Mouse (Mus musculus): Measurements from ENCODE around the gene Slc25a38. TPM values are rescaled to one million over a fixed set of nuclear protein-coding genes. Genes with fewer than 3 reads are reported as not detected.

Slc25a38 gene
- total and polyA plus RNA-seq, 2 experiments from 2014 or later: 31.4 to 49.1 TPM

GRCm38 (mm10) chr9:120163862-120164261 lies 53.7 kb downstream of the Slc25a38 start:
- no peaks in the 10 kb centered on the region for H3K27me3 ChIP-seq (ENCODE audit: insufficient read depth, low read length)
- H3K9ac ChIP-seq: no peak overlapping the region
- H3K4me2 ChIP-seq (ENCODE audit: low read depth): no peak overlapping the region
- no peaks in the 10 kb centered on the region for H3K36me3 ChIP-seq (ENCODE audit: insufficient read depth)
- no peaks in the 10 kb centered on the region for H3K9me3 ChIP-seq (ENCODE audit: low read length)
- WGBS: 79% methylated on average over 16 of the region's 16 CpGs
- no peak overlapping the region for H3K4me3 ChIP-seq (ENCODE audit: low read depth, low read length)
- no peak for ATAC-seq
- no peak for TF ChIP-seq CTCF (IDR thresholded peaks at IDR 0.05; ENCODE audit: low read depth)
- H3K27ac ChIP-seq (ENCODE audit: low read depth, low read length): no peak overlapping the region
- DNase-seq: no peak
- no peaks in the 10 kb centered on the region for H3K4me1 ChIP-seq (ENCODE audit: insufficient read depth)

GRCm38 (mm10) chr9:120167826-120168225 lies 57.7 kb downstream of the Slc25a38 start:
- H3K27me3 ChIP-seq (ENCODE audit: insufficient read depth, low read length): no peaks in the 10 kb centered on the region
- H3K36me3 ChIP-seq (ENCODE audit: insufficient read depth): no peaks in the 10 kb centered on the region
- no peak for TF ChIP-seq CTCF (IDR thresholded peaks at IDR 0.05; ENCODE audit: low read depth)
- no peaks in the 10 kb centered on the region for H3K4me1 ChIP-seq (ENCODE audit: insufficient read depth)
- no peaks in the 10 kb centered on the region for H3K9me3 ChIP-seq (ENCODE audit: low read length)
- no peak overlapping the region for H3K4me2 ChIP-seq (ENCODE audit: low read depth)
- H3K4me3 ChIP-seq (ENCODE audit: low read depth, low read length): no peak overlapping the region
- 71% methylated on average over 11 of the region's 11 CpGs for WGBS
- no peak overlapping the region for H3K27ac ChIP-seq (ENCODE audit: low read depth, low read length)
- DNase-seq: no peak
- no peak for ATAC-seq
- no peak overlapping the region for H3K9ac ChIP-seq

GRCm38 (mm10) chr9:120171295-120171694 lies 61.1 kb downstream of the Slc25a38 start:
- no peaks in the 10 kb centered on the region for H3K4me1 ChIP-seq (ENCODE audit: insufficient read depth)
- 40% methylated on average over 5 of the region's 5 CpGs for WGBS
- TF ChIP-seq CTCF (IDR thresholded peaks at IDR 0.05; ENCODE audit: low read depth): peak; percentile 68
- no peaks in the 10 kb centered on the region for H3K27me3 ChIP-seq (ENCODE audit: insufficient read depth, low read length)
- no peaks in the 10 kb centered on the region for H3K36me3 ChIP-seq (ENCODE audit: insufficient read depth)
- ATAC-seq: no peak
- no peak overlapping the region for H3K4me3 ChIP-seq (ENCODE audit: low read depth, low read length)
- H3K4me2 ChIP-seq (ENCODE audit: low read depth): no peak overlapping the region
- DNase-seq: peak; percentile 62
- H3K9ac ChIP-seq: no peak overlapping the region
- H3K27ac ChIP-seq (ENCODE audit: low read depth, low read length): no peak overlapping the region
- H3K9me3 ChIP-seq (ENCODE audit: low read length): no peaks in the 10 kb centered on the region

Other genes starting within 250 kb of the Slc25a38 start
- gene Wdr48, start 215.5 kb upstream of the Slc25a38 start, total RNA-seq (2014; rRNA removed): 80.3 and 83.2 TPM in 2 replicates
- gene Wdr48, start 215.5 kb upstream of the Slc25a38 start, polyA plus RNA-seq (2015; fragmentation: Nextera tagmentation; extraction: Ambion mirVana): 41.1 and 47.9 TPM in 2 replicates
- gene Gorasp1, start 172.8 kb upstream of the Slc25a38 start, total RNA-seq (2014; rRNA removed): 15.3 and 27.9 TPM in 2 replicates
- gene Gorasp1, start 172.8 kb upstream of the Slc25a38 start, polyA plus RNA-seq (2015; fragmentation: Nextera tagmentation; extraction: Ambion mirVana): 20.3 and 24.0 TPM in 2 replicates
- 2.5 and 4.3 TPM in 2 replicates for gene Ttc21a, start 172.8 kb upstream of the Slc25a38 start, total RNA-seq (2014; rRNA removed)
- gene Ttc21a, start 172.8 kb upstream of the Slc25a38 start, polyA plus RNA-seq (2015; fragmentation: Nextera tagmentation; extraction: Ambion mirVana): 0.45 and 0.85 TPM in 2 replicates
- 6.3 and 10.9 TPM in 2 replicates for gene Csrnp1, start 125.7 kb upstream of the Slc25a38 start, total RNA-seq (2014; rRNA removed)
- gene Csrnp1, start 125.7 kb upstream of the Slc25a38 start, polyA plus RNA-seq (2015; fragmentation: Nextera tagmentation; extraction: Ambion mirVana): 2.2 and 2.7 TPM in 2 replicates
- not detected in 2 replicates for gene Xirp1, start 86.8 kb upstream of the Slc25a38 start, total RNA-seq (2014; rRNA removed)
- not detected in 2 replicates for gene Xirp1, start 86.8 kb upstream of the Slc25a38 start, polyA plus RNA-seq (2015; fragmentation: Nextera tagmentation; extraction: Ambion mirVana)
- 11.2 and 14.7 TPM in 2 replicates for gene Cx3cr1, start 40.5 kb upstream of the Slc25a38 start, total RNA-seq (2014; rRNA removed)
- 5.1 and 10.6 TPM in 2 replicates for gene Cx3cr1, start 40.5 kb upstream of the Slc25a38 start, polyA plus RNA-seq (2015; fragmentation: Nextera tagmentation; extraction: Ambion mirVana)
- not detected in 2 replicates for gene Ccr8, start 18.3 kb upstream of the Slc25a38 start, total RNA-seq (2014; rRNA removed)
- gene Ccr8, start 18.3 kb upstream of the Slc25a38 start, polyA plus RNA-seq (2015; fragmentation: Nextera tagmentation; extraction: Ambion mirVana): not detected in 2 replicates
- gene Rpsa, start 17.3 kb downstream of the Slc25a38 start, total RNA-seq (2014; rRNA removed): 2,026 and 2,688 TPM in 2 replicates
- 949 and 1,184 TPM in 2 replicates for gene Rpsa, start 17.3 kb downstream of the Slc25a38 start, polyA plus RNA-seq (2015; fragmentation: Nextera tagmentation; extraction: Ambion mirVana)
- 0.08 TPM in 1 of 2 replicates, not detected in the other for gene Mobp, start 39.3 kb downstream of the Slc25a38 start, total RNA-seq (2014; rRNA removed)
- 0.18 TPM in 1 of 2 replicates, not detected in the other for gene Mobp, start 39.3 kb downstream of the Slc25a38 start, polyA plus RNA-seq (2015; fragmentation: Nextera tagmentation; extraction: Ambion mirVana)
- gene Myrip, start 191.1 kb downstream of the Slc25a38 start, total RNA-seq (2014; rRNA removed): 9.0 and 12.4 TPM in 2 replicates
- 1.7 and 3.0 TPM in 2 replicates for gene Myrip, start 191.1 kb downstream of the Slc25a38 start, polyA plus RNA-seq (2015; fragmentation: Nextera tagmentation; extraction: Ambion mirVana)